Mouse (Mus musculus): Measurements from ENCODE around the gene Rims1. TPM values are rescaled to one million over a fixed set of nuclear protein-coding genes. Genes with fewer than 3 reads are reported as not detected.

Gene Rims1
- polyA plus RNA-seq, 1 experiment, result 0.40 TPM

GRCm38 (mm10) chr1:22645257-22645656 lies 160.5 kb downstream of the Rims1 start:
- no peaks in the 10 kb centered on the region for H3K4me1 ChIP-seq (ENCODE audit: control insufficient read depth, insufficient read depth, low read length)
- H3K27ac ChIP-seq (ENCODE audit: insufficient read depth, low read length), result no peak overlapping the region
- no peak overlapping the region for H3K4me3 ChIP-seq (ENCODE audit: insufficient read depth, low read length)
- no peak for TF ChIP-seq CTCF (IDR thresholded peaks at IDR 0.05; ENCODE audit: borderline replicate concordance, insufficient read depth, low read length)
- no peak for TF ChIP-seq POLR2A (IDR thresholded peaks at IDR 0.05; ENCODE audit: low read depth, low read length)

GRCm38 (mm10) chr1:22640568-22640967 lies 165.2 kb downstream of the Rims1 start:
- H3K4me3 ChIP-seq (ENCODE audit: insufficient read depth, low read length), result no peak overlapping the region
- no peak overlapping the region for H3K27ac ChIP-seq (ENCODE audit: insufficient read depth, low read length)
- H3K4me1 ChIP-seq (ENCODE audit: control insufficient read depth, insufficient read depth, low read length), result peaks cover 7% of the 10 kb centered on the region
- TF ChIP-seq POLR2A (IDR thresholded peaks at IDR 0.05; ENCODE audit: low read depth, low read length), result no peak
- TF ChIP-seq CTCF (IDR thresholded peaks at IDR 0.05; ENCODE audit: borderline replicate concordance, insufficient read depth, low read length), result no peak

GRCm38 (mm10) chr1:22639702-22640101 lies 166.1 kb downstream of the Rims1 start:
- TF ChIP-seq POLR2A (IDR thresholded peaks at IDR 0.05; ENCODE audit: low read depth, low read length) (no peak), CTCF (IDR thresholded peaks at IDR 0.05; ENCODE audit: borderline replicate concordance, insufficient read depth, low read length) (no peak)
- no peak overlapping the region for H3K27ac ChIP-seq (ENCODE audit: insufficient read depth, low read length)
- H3K4me1 ChIP-seq (ENCODE audit: control insufficient read depth, insufficient read depth, low read length), result peaks cover 7% of the 10 kb centered on the region
- no peak overlapping the region for H3K4me3 ChIP-seq (ENCODE audit: insufficient read depth, low read length)

- H3K27ac ChIP-seq (ENCODE audit: insufficient read depth, low read length), result no peak overlapping the region
- H3K4me3 ChIP-seq (ENCODE audit: insufficient read depth, low read length), result no peak overlapping the region
- TF ChIP-seq CTCF (IDR thresholded peaks at IDR 0.05; ENCODE audit: borderline replicate concordance, insufficient read depth, low read length), result no peak
- TF ChIP-seq POLR2A (IDR thresholded peaks at IDR 0.05; ENCODE audit: low read depth, low read length), result no peak
- H3K4me1 ChIP-seq (ENCODE audit: control insufficient read depth, insufficient read depth, low read length), result no peaks in the 10 kb centered on the region
These were observed 171.9 kb downstream of the Rims1 start for GRCm38 (mm10) chr1:22633871-22634270.

GRCm38 (mm10) chr1:22632551-22632950 lies 173.2 kb downstream of the Rims1 start:
- no peak for TF ChIP-seq POLR2A (IDR thresholded peaks at IDR 0.05; ENCODE audit: low read depth, low read length)
- TF ChIP-seq CTCF (IDR thresholded peaks at IDR 0.05; ENCODE audit: borderline replicate concordance, insufficient read depth, low read length), result no peak
- H3K4me1 ChIP-seq (ENCODE audit: control insufficient read depth, insufficient read depth, low read length), result no peaks in the 10 kb centered on the region
- no peak overlapping the region for H3K4me3 ChIP-seq (ENCODE audit: insufficient read depth, low read length)
- H3K27ac ChIP-seq (ENCODE audit: insufficient read depth, low read length), result no peak overlapping the region

GRCm38 (mm10) chr1:22631991-22632390 lies 173.8 kb downstream of the Rims1 start:
- H3K4me3 ChIP-seq (ENCODE audit: insufficient read depth, low read length), result no peak overlapping the region
- H3K4me1 ChIP-seq (ENCODE audit: control insufficient read depth, insufficient read depth, low read length), result no peaks in the 10 kb centered on the region
- TF ChIP-seq POLR2A (IDR thresholded peaks at IDR 0.05; ENCODE audit: low read depth, low read length), result no peak
- TF ChIP-seq CTCF (IDR thresholded peaks at IDR 0.05; ENCODE audit: borderline replicate concordance, insufficient read depth, low read length), result no peak
- H3K27ac ChIP-seq (ENCODE audit: insufficient read depth, low read length), result no peak overlapping the region

- H3K4me1 ChIP-seq (ENCODE audit: control insufficient read depth, insufficient read depth, low read length), result no peaks in the 10 kb centered on the region
- H3K4me3 ChIP-seq (ENCODE audit: insufficient read depth, low read length), result no peak overlapping the region
- TF ChIP-seq CTCF (IDR thresholded peaks at IDR 0.05; ENCODE audit: borderline replicate concordance, insufficient read depth, low read length) (no peak), POLR2A (IDR thresholded peaks at IDR 0.05; ENCODE audit: low read depth, low read length) (no peak)
- H3K27ac ChIP-seq (ENCODE audit: insufficient read depth, low read length), result no peak overlapping the region
These were observed 176.8 kb downstream of the Rims1 start for GRCm38 (mm10) chr1:22629011-22629410.

- no peak for TF ChIP-seq CTCF (IDR thresholded peaks at IDR 0.05; ENCODE audit: borderline replicate concordance, insufficient read depth, low read length)
- no peak for TF ChIP-seq POLR2A (IDR thresholded peaks at IDR 0.05; ENCODE audit: low read depth, low read length)
- Histone ChIP-seq H3K4me3 (ENCODE audit: insufficient read depth, low read length) (no peak overlapping the region), H3K27ac (ENCODE audit: insufficient read depth, low read length) (no peak overlapping the region), H3K4me1 (ENCODE audit: control insufficient read depth, insufficient read depth, low read length) (no peaks in the 10 kb centered on the region)
These were observed 178.8 kb downstream of the Rims1 start for GRCm38 (mm10) chr1:22627013-22627412.

GRCm38 (mm10) chr1:22626295-22626694 lies 179.5 kb downstream of the Rims1 start:
- TF ChIP-seq CTCF (IDR thresholded peaks at IDR 0.05; ENCODE audit: borderline replicate concordance, insufficient read depth, low read length) (no peak), POLR2A (IDR thresholded peaks at IDR 0.05; ENCODE audit: low read depth, low read length) (no peak)
- H3K4me1 ChIP-seq (ENCODE audit: control insufficient read depth, insufficient read depth, low read length), result no peaks in the 10 kb centered on the region
- H3K27ac ChIP-seq (ENCODE audit: insufficient read depth, low read length), result no peak overlapping the region
- H3K4me3 ChIP-seq (ENCODE audit: insufficient read depth, low read length), result no peak overlapping the region

GRCm38 (mm10) chr1:22620827-22621226 lies 185.0 kb downstream of the Rims1 start:
- TF ChIP-seq POLR2A (IDR thresholded peaks at IDR 0.05; ENCODE audit: low read depth, low read length) (no peak), CTCF (IDR thresholded peaks at IDR 0.05; ENCODE audit: borderline replicate concordance, insufficient read depth, low read length) (no peak)
- H3K27ac ChIP-seq (ENCODE audit: insufficient read depth, low read length), result no peak overlapping the region

GRCm38 (mm10) chr1:22615601-22616000 lies 190.2 kb downstream of the Rims1 start:
- H3K4me1 ChIP-seq (ENCODE audit: control insufficient read depth, insufficient read depth, low read length), result no peaks in the 10 kb centered on the region
- H3K27ac ChIP-seq (ENCODE audit: insufficient read depth, low read length), result no peak overlapping the region
- H3K4me3 ChIP-seq (ENCODE audit: insufficient read depth, low read length), result no peak overlapping the region
- no peak for TF ChIP-seq POLR2A (IDR thresholded peaks at IDR 0.05; ENCODE audit: low read depth, low read length)
- TF ChIP-seq CTCF (IDR thresholded peaks at IDR 0.05; ENCODE audit: borderline replicate concordance, insufficient read depth, low read length), result no peak

More at GRCm38 (mm10) chr1:22620827-22621226, 185.0 kb downstream of the Rims1 start:
- Histone ChIP-seq H3K4me1 (ENCODE audit: control insufficient read depth, insufficient read depth, low read length) (no peaks in the 10 kb centered on the region), H3K4me3 (ENCODE audit: insufficient read depth, low read length) (no peak overlapping the region)
